Comparison of ENCODE assay signal across 9 mouse cellular contexts in the genomic region with DNA sequence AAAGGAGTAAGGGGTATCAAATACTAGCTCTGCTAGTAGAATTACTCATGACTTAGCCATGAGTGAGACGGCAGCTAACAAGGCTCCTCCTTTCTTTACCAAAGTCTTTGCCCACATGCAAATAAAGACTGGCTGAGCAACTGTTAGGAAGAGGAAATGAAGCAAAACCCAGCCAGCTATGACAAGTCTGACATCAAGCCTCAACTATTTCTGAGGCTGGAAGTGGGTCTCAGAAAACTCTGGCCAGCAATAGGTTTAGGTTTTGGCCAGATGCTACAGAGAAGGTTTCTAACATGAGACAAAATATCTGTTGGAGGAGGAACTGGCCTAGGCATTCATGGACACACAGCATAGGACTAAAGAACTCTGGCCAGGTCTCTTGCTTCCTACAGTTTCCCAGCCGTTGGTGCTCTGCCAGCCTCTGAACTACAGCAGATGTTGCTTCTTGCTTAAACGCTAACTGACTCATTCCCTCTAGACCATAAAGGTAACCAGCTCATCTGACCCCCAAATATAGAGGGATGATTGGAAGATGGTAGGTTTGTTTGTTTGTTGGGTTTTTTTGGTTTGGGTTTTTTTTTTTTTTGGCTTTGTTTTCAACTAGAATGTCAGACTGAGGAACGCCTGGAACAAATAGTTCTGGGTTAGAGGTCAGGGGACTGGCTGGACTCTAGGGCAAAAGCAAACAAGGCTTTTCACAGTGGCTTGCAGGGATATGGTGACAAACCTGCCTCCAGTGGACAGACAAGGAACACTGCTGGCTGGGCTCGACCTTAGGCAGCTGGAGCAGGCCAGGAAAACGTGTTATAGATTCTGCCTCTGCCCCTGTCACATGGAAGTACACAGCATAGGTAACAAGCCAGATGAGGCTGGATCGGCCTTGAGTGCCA. TPM values are rescaled to one million over a fixed set of nuclear protein-coding genes. Genes with fewer than 3 reads are reported as not detected.
DNase-seq lines count a peak whose midpoint lies in the region; ATAC-seq and TF ChIP-seq lines count a peak whose summit lies in the region.
"Had no signal": no experiment of that assay in that cellular context is flagged by ENCODE, and none has a peak within 500 bp of the region (broad histone marks: within the 10 kb centered on the region; RNA-seq: fewer than 3 reads in every experiment).

No protein-coding gene starts in this region.

- DNase-seq in heart, adult 11 months, result peak; percentile 94
- DNase-seq in heart, postnatal 25 days (ENCODE audit: low spot score), result no peak
- DNase-seq in A20 (ENCODE audit: low read depth, low spot score), result peak; percentile 87
- peak; percentile 67 for DNase-seq in lung, postnatal 0 days (ENCODE audit: low spot score)
- DNase-seq in left cerebral cortex, postnatal 10 days (ENCODE audit: extremely low spot score in 1 of 2, low spot score in 2 of 2), result no peak
- DNase-seq in forebrain, embryonic 11.5 days (ENCODE audit: low spot score), result no peak
- DNase-seq in cerebellum, adult 11 months, result no peak

- no peak for TF ChIP-seq POLR2A in embryonic fibroblast, embryonic 13.5 days (IDR thresholded peaks at IDR 0.05; ENCODE audit: low read depth, low read length)

- no peaks in the 10 kb centered on the region for H3K9me3 ChIP-seq in lung, postnatal 0 days (ENCODE audit: low read length)
- no peaks in the 10 kb centered on the region for H3K9me3 ChIP-seq in forebrain, embryonic 11.5 days (ENCODE audit: control insufficient read depth, low read length)
- H3K9me3 ChIP-seq: embryonic facial prominence, embryonic 15.5 days had no signal

- intact Hi-C loops in heart, postnatal 25 days (cut with DNase I), result loop anchor here (1.0 to 10.0 kb wide), 5 partner anchors 79 to 936 kb away; a partner anchor contains a TSS
- intact Hi-C loops in left cerebral cortex, postnatal 10 days (cut with DNase I), result loop anchor here (2.0 kb wide), 1 partner anchor 572 kb away; no protein-coding TSS in a partner anchor

- no peaks in the 10 kb centered on the region for H3K27me3 ChIP-seq in lung, postnatal 0 days (replicated peaks; ENCODE audit: insufficient read depth, low read length)
- no peaks in the 10 kb centered on the region for H3K27me3 ChIP-seq in forebrain, embryonic 11.5 days (ENCODE audit: control insufficient read depth, insufficient read depth, low read length)
- H3K27me3 ChIP-seq: embryonic facial prominence, embryonic 15.5 days had no signal

- 58% methylated on average over 7 of the region's 7 CpGs for WGBS in lung, postnatal 0 days
- 80% methylated on average over 7 of the region's 7 CpGs for WGBS in forebrain, embryonic 11.5 days

- no peaks in the 10 kb centered on the region for H3K36me3 ChIP-seq in lung, postnatal 0 days (ENCODE audit: insufficient read depth, low read length)
- no peaks in the 10 kb centered on the region for H3K36me3 ChIP-seq in forebrain, embryonic 11.5 days (ENCODE audit: control insufficient read depth, insufficient read depth, low read length)
- H3K36me3 ChIP-seq: embryonic facial prominence, embryonic 15.5 days had no signal

- TF ChIP-seq EP300 in lung, postnatal 0 days (IDR thresholded peaks at IDR 0.05), result peak; percentile 37; the same call in 1 of the 2 replicates

- peaks cover 3% of the 10 kb centered on the region; the same call in 1 of the 2 replicates for H3K4me1 ChIP-seq in embryonic fibroblast, embryonic 13.5 days (ENCODE audit: control insufficient read depth, insufficient read depth, low read length)
- H3K4me1 ChIP-seq in lung, postnatal 0 days (ENCODE audit: insufficient read depth, low read depth, low read length), result no peaks in the 10 kb centered on the region
- no peaks in the 10 kb centered on the region for H3K4me1 ChIP-seq in forebrain, embryonic 11.5 days (replicated peaks; ENCODE audit: control insufficient read depth, insufficient read depth, low read length)
- H3K4me1 ChIP-seq: embryonic facial prominence, embryonic 15.5 days had no signal

- H3K4me2 ChIP-seq in lung, postnatal 0 days (replicated peaks; ENCODE audit: low read depth, low read length), result no peak overlapping the region
- H3K4me2 ChIP-seq in forebrain, embryonic 11.5 days (ENCODE audit: low read depth, low read length, severe bottlenecking), result no peak overlapping the region

- H3K9ac ChIP-seq in lung, postnatal 0 days (replicated peaks; ENCODE audit: low read depth), result no peak overlapping the region
- H3K9ac ChIP-seq in forebrain, embryonic 11.5 days (ENCODE audit: low read length), result no peak overlapping the region
- H3K9ac ChIP-seq: embryonic facial prominence, embryonic 15.5 days had no signal

- 0 out of 2 replicates have a peak, but pooled peaks have one; percentile 8 for ATAC-seq in lung, postnatal 0 days
- no peak; the same call in 1 of the 2 replicates for ATAC-seq in forebrain, embryonic 11.5 days (replicated peaks; ENCODE audit: low FRiP score)

- peak overlapping the region; percentile 95 for H3K27ac ChIP-seq in embryonic fibroblast, embryonic 13.5 days (ENCODE audit: insufficient read depth, low read length)
- H3K27ac ChIP-seq in lung, postnatal 0 days (ENCODE audit: low read length), result no peak overlapping the region; the same call in 1 of the 2 replicates
- no peak overlapping the region for H3K27ac ChIP-seq in forebrain, embryonic 11.5 days (ENCODE audit: low read depth, low read length)
- H3K27ac ChIP-seq: embryonic facial prominence, embryonic 15.5 days had no signal

- no peak for TF ChIP-seq CTCF in embryonic fibroblast, embryonic 13.5 days (IDR thresholded peaks at IDR 0.05; ENCODE audit: borderline replicate concordance, insufficient read depth, low read length)
- peak; percentile 44 for TF ChIP-seq CTCF in lung, postnatal 0 days (IDR thresholded peaks at IDR 0.05)

- H3K4me3 ChIP-seq in embryonic fibroblast, embryonic 13.5 days (ENCODE audit: insufficient read depth, low read length), result no peak overlapping the region
- no peak overlapping the region for H3K4me3 ChIP-seq in lung, postnatal 0 days (ENCODE audit: low read depth, low read length)
- H3K4me3 ChIP-seq in forebrain, embryonic 11.5 days (ENCODE audit: low read depth, low read length), result no peak overlapping the region

RNA-seq across cellular contexts. Expression of a gene that starts 41.0 kb away (rescaled TPM):
- 10 to 100 TPM; 46.9 to 49.4 TPM for total RNA-seq in heart, postnatal 25 days (2021)
- polyA plus RNA-seq in embryonic fibroblast, embryonic 13.5 days (2011; ENCODE audit: insufficient read length, low read depth, missing spikeins), result 31.1 and 35.7 TPM in 2 replicates
- 106 TPM in 2 replicates for polyA plus RNA-seq in lung, postnatal 0 days (2015; fragmentation: Nextera tagmentation; extraction: Ambion mirVana)
- total RNA-seq in left cerebral cortex, postnatal 10 days (2021), result 10 to 100 TPM; 63.9 to 69.9 TPM
- polyA plus RNA-seq in forebrain, embryonic 11.5 days (2014; fragmentation: Nextera tagmentation; extraction: Ambion mirVana), result 19.4 and 22.9 TPM in 2 replicates

Comparison
In these comparisons a context has a peak if more than half of its experiments do, and no peak if none do; other contexts are left out.
1. DNase-seq: peak in heart, adult 11 months (single experiment), A20 (single experiment) and lung, postnatal 0 days (single experiment); none in heart, postnatal 25 days (single experiment), left cerebral cortex, postnatal 10 days (0 of 2), forebrain, embryonic 11.5 days (single experiment) and cerebellum, adult 11 months (single experiment).